Mouse (Mus musculus) small intestine, adult 2 months (tissue): ENCODE results near the gene Bst1.

Experiments
- CTCF ChIP-seq: fragments of 200-500 bp; IDR thresholded peaks from 2 replicates; pipeline ENCODE4 v1.5.1; 2012; ENCODE audit warnings: low read depth, mild to moderate bottlenecking, control low read depth, inconsistent platforms, low read length, moderate library complexity, mixed read lengths; ENCODE audit not compliant: insufficient replicate concordance, insufficient read length; ENCODE audit errors: extremely low read depth
- POLR2A ChIP-seq: fragments of 200-500 bp; IDR thresholded peaks from 2 replicates; pipeline ENCODE4 v1.6.1; 2012; ENCODE audit warnings: low read depth, mild to moderate bottlenecking, control low read depth, inconsistent platforms, low read length, moderate library complexity

- TF ChIP-seq CTCF (no peak), POLR2A (peak; percentile 80)
These were observed 36.4 kb upstream of the Bst1 start for GRCm38 (mm10) chr5:43781977-43782930.
